8 mouse cellular contexts compared by ENCODE assay signal in genomic region chr19:8712870-8713305, GRCm38 (mm10). TPM values are rescaled to one million over a fixed set of nuclear protein-coding genes. Genes with fewer than 3 reads are reported as not detected.
DNase-seq lines count a peak whose midpoint lies in the region; ATAC-seq and TF ChIP-seq lines count a peak whose summit lies in the region.

No protein-coding gene starts in this region.

- H3K27me3 ChIP-seq in forebrain, embryonic 12.5 days: no peaks in the 10 kb centered on the region
- no peaks in the 10 kb centered on the region for H3K27me3 ChIP-seq in heart, postnatal 0 days (ENCODE audit: control insufficient read depth, insufficient read depth, low read length)
- no peaks in the 10 kb centered on the region for H3K27me3 ChIP-seq in lung, embryonic 14.5 days (ENCODE audit: insufficient read depth, low read length)
- no peaks in the 10 kb centered on the region for H3K27me3 ChIP-seq in neural tube, embryonic 15.5 days (replicated peaks)

- H3K4me2 ChIP-seq in forebrain, embryonic 12.5 days: peak overlapping the region; percentile 58
- peak overlapping the region; percentile 67 for H3K4me2 ChIP-seq in heart, postnatal 0 days (ENCODE audit: low read depth, low read length)
- peak overlapping the region; percentile 82 for H3K4me2 ChIP-seq in lung, embryonic 14.5 days
- H3K4me2 ChIP-seq in neural tube, embryonic 15.5 days: peak overlapping the region; percentile 68

- no peaks in the 10 kb centered on the region for H3K9me3 ChIP-seq in forebrain, embryonic 12.5 days
- H3K9me3 ChIP-seq in heart, postnatal 0 days (replicated peaks; ENCODE audit: control insufficient read depth, low read length): no peaks in the 10 kb centered on the region
- no peaks in the 10 kb centered on the region for H3K9me3 ChIP-seq in lung, embryonic 14.5 days (ENCODE audit: low read depth, low read length)
- H3K9me3 ChIP-seq in neural tube, embryonic 15.5 days (replicated peaks): no peaks in the 10 kb centered on the region

- 0 out of 2 replicates have a peak, but pooled peaks have one; percentile 6 for TF ChIP-seq EP300 in heart, postnatal 0 days (IDR thresholded peaks at IDR 0.05; ENCODE audit: low read depth)

- peak overlapping the region; percentile 78 for H3K4me3 ChIP-seq in forebrain, embryonic 12.5 days (replicated peaks)
- H3K4me3 ChIP-seq in heart, postnatal 0 days (ENCODE audit: low read depth, low read length): peak overlapping the region; percentile 91
- peak overlapping the region; percentile 90 for H3K4me3 ChIP-seq in lung, embryonic 14.5 days (ENCODE audit: low read depth, low read length)
- H3K4me3 ChIP-seq in neural tube, embryonic 15.5 days (replicated peaks): peak overlapping the region; percentile 72

- peak overlapping the region; percentile 84 for H3K9ac ChIP-seq in forebrain, embryonic 12.5 days
- peak overlapping the region; percentile 93 for H3K9ac ChIP-seq in heart, postnatal 0 days (replicated peaks; ENCODE audit: low read depth, low read length)
- peak overlapping the region; percentile 94 for H3K9ac ChIP-seq in lung, embryonic 14.5 days
- H3K9ac ChIP-seq in neural tube, embryonic 15.5 days (replicated peaks): peak overlapping the region; percentile 74

- peak overlapping the region; percentile 91 for H3K27ac ChIP-seq in forebrain, embryonic 12.5 days
- H3K27ac ChIP-seq in heart, postnatal 0 days (ENCODE audit: low read depth): peak overlapping the region; percentile 97
- peak overlapping the region; percentile 95 for H3K27ac ChIP-seq in lung, embryonic 14.5 days (ENCODE audit: low read depth)
- H3K27ac ChIP-seq in neural tube, embryonic 15.5 days (replicated peaks): peak overlapping the region; percentile 90

- TF ChIP-seq CTCF in heart, postnatal 0 days (IDR thresholded peaks at IDR 0.05; ENCODE audit: low read depth): no peak
- no peak for TF ChIP-seq CTCF in lung, embryonic 14.5 days (IDR thresholded peaks at IDR 0.05; ENCODE audit: low read depth)

- DNase-seq in ES-CJ7 (ENCODE audit: low read depth, low spot score): peak; percentile 98
- peak; percentile 74 for DNase-seq in c-Kit-negative CD71-positive TER-119-positive erythroid progenitor cells, embryonic 14.5 days (ENCODE audit: low read depth, low spot score)
- DNase-seq in heart, postnatal 0 days (ENCODE audit: low spot score): peak; percentile 75
- peak; percentile 86 to 91 for DNase-seq in kidney, postnatal 36 days
- DNase-seq in lung, embryonic 14.5 days: peak; percentile 90
- peak; percentile 49 to 74 for DNase-seq in thymus, adult 18-20 months

- H3K4me1 ChIP-seq in forebrain, embryonic 12.5 days: peaks cover 27% of the 10 kb centered on the region
- H3K4me1 ChIP-seq in heart, postnatal 0 days (ENCODE audit: control insufficient read depth, insufficient read depth): peaks cover 29% of the 10 kb centered on the region
- peaks cover 11% of the 10 kb centered on the region for H3K4me1 ChIP-seq in lung, embryonic 14.5 days (ENCODE audit: insufficient read depth)
- H3K4me1 ChIP-seq in neural tube, embryonic 15.5 days: peaks cover 40% of the 10 kb centered on the region

- ATAC-seq in forebrain, embryonic 12.5 days (ENCODE audit: low FRiP score): peak; percentile 86
- peak; percentile 67 for ATAC-seq in heart, postnatal 0 days (ENCODE audit: insufficient read depth, low read depth)
- peak; percentile 73 for ATAC-seq in lung, embryonic 14.5 days (ENCODE audit: insufficient read depth)
- ATAC-seq in neural tube, embryonic 15.5 days (ENCODE audit: low FRiP score): peak; percentile 63

- peaks cover 34% of the 10 kb centered on the region for H3K36me3 ChIP-seq in forebrain, embryonic 12.5 days (replicated peaks)
- H3K36me3 ChIP-seq in heart, postnatal 0 days (replicated peaks; ENCODE audit: control insufficient read depth, insufficient read depth, low read length): peaks cover 23% of the 10 kb centered on the region
- H3K36me3 ChIP-seq in lung, embryonic 14.5 days (ENCODE audit: insufficient read depth): peaks cover 49% of the 10 kb centered on the region
- peaks cover 40% of the 10 kb centered on the region for H3K36me3 ChIP-seq in neural tube, embryonic 15.5 days

- under 1% methylated on average over 13 of the region's 13 CpGs for WGBS in forebrain, embryonic 12.5 days
- 1% methylated on average over 13 of the region's 13 CpGs for WGBS in heart, postnatal 0 days
- under 1% methylated on average over 13 of the region's 13 CpGs for WGBS in lung, embryonic 14.5 days
- WGBS in neural tube, embryonic 15.5 days: under 1% methylated on average over 13 of the region's 13 CpGs

RNA-seq across cellular contexts. Expression of gene Slc3a2, which starts 10.3 kb away (rescaled TPM):
- polyA plus RNA-seq in forebrain, embryonic 12.5 days (2016; fragmentation: Nextera tagmentation; extraction: Ambion mirVana): 140 and 143 TPM in 2 replicates
- total RNA-seq in heart, postnatal 0 days (2014; rRNA removed; ENCODE audit: low replicate concordance): 38.3 and 66.4 TPM in 2 replicates
- polyA plus RNA-seq in heart, postnatal 0 days (2015; fragmentation: Nextera tagmentation; extraction: Ambion mirVana): 40.9 and 41.5 TPM in 2 replicates
- polyA plus RNA-seq in lung, embryonic 14.5 days (2014; fragmentation: Nextera tagmentation; extraction: Ambion mirVana): 85.0 and 89.1 TPM in 2 replicates
- polyA plus RNA-seq in neural tube, embryonic 15.5 days (2015; fragmentation: Nextera tagmentation; extraction: Ambion mirVana): 158 and 159 TPM in 2 replicates

RNA-seq across cellular contexts. Expression of gene Wdr74, which starts 22.7 kb away (rescaled TPM):
- polyA plus RNA-seq in forebrain, embryonic 12.5 days (2016; fragmentation: Nextera tagmentation; extraction: Ambion mirVana): 83.7 and 85.9 TPM in 2 replicates
- total RNA-seq in heart, postnatal 0 days (2014; rRNA removed; ENCODE audit: low replicate concordance): 40.8 and 45.8 TPM in 2 replicates
- 35.4 and 36.6 TPM in 2 replicates for polyA plus RNA-seq in heart, postnatal 0 days (2015; fragmentation: Nextera tagmentation; extraction: Ambion mirVana)
- 83.4 and 88.0 TPM in 2 replicates for polyA plus RNA-seq in lung, embryonic 14.5 days (2014; fragmentation: Nextera tagmentation; extraction: Ambion mirVana)
- 91.0 and 95.2 TPM in 2 replicates for polyA plus RNA-seq in neural tube, embryonic 15.5 days (2015; fragmentation: Nextera tagmentation; extraction: Ambion mirVana)

RNA-seq across cellular contexts. Expression of gene 1700092M07Rik, which starts 27.6 kb away (rescaled TPM):
- 2.8 and 3.7 TPM in 2 replicates for polyA plus RNA-seq in forebrain, embryonic 12.5 days (2016; fragmentation: Nextera tagmentation; extraction: Ambion mirVana)
- total RNA-seq in heart, postnatal 0 days (2014; rRNA removed; ENCODE audit: low replicate concordance): not detected in 2 replicates
- polyA plus RNA-seq in heart, postnatal 0 days (2015; fragmentation: Nextera tagmentation; extraction: Ambion mirVana): 0.38 TPM in 1 of 2 replicates, not detected in the other
- polyA plus RNA-seq in lung, embryonic 14.5 days (2014; fragmentation: Nextera tagmentation; extraction: Ambion mirVana): 1.2 and 2.3 TPM in 2 replicates
- polyA plus RNA-seq in neural tube, embryonic 15.5 days (2015; fragmentation: Nextera tagmentation; extraction: Ambion mirVana): 1.5 and 2.2 TPM in 2 replicates

RNA-seq across cellular contexts. Expression of gene Stx5a, which starts 28.3 kb away (rescaled TPM):
- 108 and 114 TPM in 2 replicates for polyA plus RNA-seq in forebrain, embryonic 12.5 days (2016; fragmentation: Nextera tagmentation; extraction: Ambion mirVana)
- 104 and 105 TPM in 2 replicates for total RNA-seq in heart, postnatal 0 days (2014; rRNA removed; ENCODE audit: low replicate concordance)
- 57.0 and 63.6 TPM in 2 replicates for polyA plus RNA-seq in heart, postnatal 0 days (2015; fragmentation: Nextera tagmentation; extraction: Ambion mirVana)
- polyA plus RNA-seq in lung, embryonic 14.5 days (2014; fragmentation: Nextera tagmentation; extraction: Ambion mirVana): 122 and 126 TPM in 2 replicates
- 124 and 127 TPM in 2 replicates for polyA plus RNA-seq in neural tube, embryonic 15.5 days (2015; fragmentation: Nextera tagmentation; extraction: Ambion mirVana)

RNA-seq across cellular contexts. Expression of gene Nxf1, which starts 44.0 kb away (rescaled TPM):
- 206 and 225 TPM in 2 replicates for polyA plus RNA-seq in forebrain, embryonic 12.5 days (2016; fragmentation: Nextera tagmentation; extraction: Ambion mirVana)
- 42.3 and 46.8 TPM in 2 replicates for total RNA-seq in heart, postnatal 0 days (2014; rRNA removed; ENCODE audit: low replicate concordance)
- 54.8 and 59.2 TPM in 2 replicates for polyA plus RNA-seq in heart, postnatal 0 days (2015; fragmentation: Nextera tagmentation; extraction: Ambion mirVana)
- polyA plus RNA-seq in lung, embryonic 14.5 days (2014; fragmentation: Nextera tagmentation; extraction: Ambion mirVana): 195 and 197 TPM in 2 replicates
- 127 and 140 TPM in 2 replicates for polyA plus RNA-seq in neural tube, embryonic 15.5 days (2015; fragmentation: Nextera tagmentation; extraction: Ambion mirVana)

Comparison
In these comparisons a context has a peak if more than half of its experiments do, and no peak if none do; other contexts are left out.
1. Peak in every context shown above with its lines: DNase-seq, ATAC-seq, H3K4me3 ChIP-seq and H3K27ac ChIP-seq.